Mouse (Mus musculus): ENCODE data around the gene Tram2. TPM values are rescaled to one million over a fixed set of nuclear protein-coding genes. Genes with fewer than 3 reads are reported as not detected.

Tram2 gene
- total and polyA plus RNA-seq, 2 experiments, result 2.5 to 4.1 TPM

GRCm38 (mm10) chr1:21008891-21009290 lies 70.1 kb downstream of the Tram2 start:
- WGBS, result 81% methylated on average over 4 of the region's 4 CpGs

GRCm38 (mm10) chr1:21007941-21008701 lies 70.9 kb downstream of the Tram2 start:
- Histone ChIP-seq H3K4me3 (ENCODE audit: insufficient read depth, low read depth, low read length) (no peak overlapping the region), H3K36me3 (ENCODE audit: control insufficient read depth, insufficient read depth, low read length) (peaks cover 13% of the 10 kb centered on the region)
- WGBS, result 72% methylated on average over 7 of the region's 7 CpGs

More at GRCm38 (mm10) chr1:21008891-21009290, 70.1 kb downstream of the Tram2 start:
- no peak overlapping the region for H3K9ac ChIP-seq (ENCODE audit: low read depth, low read length)
- H3K4me1 ChIP-seq (ENCODE audit: control insufficient read depth, insufficient read depth, low read length), result no peaks in the 10 kb centered on the region
- no peak for TF ChIP-seq POLR2A (IDR thresholded peaks at IDR 0.05; ENCODE audit: extremely low read depth, insufficient read depth, low read length)
- TF ChIP-seq CTCF (IDR thresholded peaks at IDR 0.05; ENCODE audit: low read depth, low read length), result no peak
- no peak overlapping the region for H3K4me3 ChIP-seq (ENCODE audit: insufficient read depth, low read depth, low read length)
- DNase-seq (ENCODE audit: extremely low read depth, low read depth, low spot score), result no peak
- no peak overlapping the region for H3K27ac ChIP-seq (replicated peaks; ENCODE audit: insufficient read depth, low read depth, low read length)
- H3K36me3 ChIP-seq (ENCODE audit: control insufficient read depth, insufficient read depth, low read length), result peaks cover 13% of the 10 kb centered on the region
- no peaks in the 10 kb centered on the region for H3K27me3 ChIP-seq (ENCODE audit: control insufficient read depth, insufficient read depth, low read length)
- no peaks in the 10 kb centered on the region for H3K79me2 ChIP-seq (ENCODE audit: control insufficient read depth, insufficient read depth, low read length)

GRCm38 (mm10) chr1:21006775-21007174 lies 72.3 kb downstream of the Tram2 start:
- H3K79me2 ChIP-seq (ENCODE audit: control insufficient read depth, insufficient read depth, low read length), result no peaks in the 10 kb centered on the region
- H3K4me1 ChIP-seq (ENCODE audit: control insufficient read depth, insufficient read depth, low read length), result no peaks in the 10 kb centered on the region
- no peak overlapping the region for H3K9ac ChIP-seq (ENCODE audit: low read depth, low read length)
- TF ChIP-seq CTCF (IDR thresholded peaks at IDR 0.05; ENCODE audit: low read depth, low read length) (no peak), POLR2A (IDR thresholded peaks at IDR 0.05; ENCODE audit: extremely low read depth, insufficient read depth, low read length) (no peak)
- H3K27me3 ChIP-seq (ENCODE audit: control insufficient read depth, insufficient read depth, low read length), result no peaks in the 10 kb centered on the region
- no peak overlapping the region for H3K4me3 ChIP-seq (ENCODE audit: insufficient read depth, low read depth, low read length)
- DNase-seq (ENCODE audit: extremely low read depth, low read depth, low spot score), result no peak
- H3K27ac ChIP-seq (replicated peaks; ENCODE audit: insufficient read depth, low read depth, low read length), result no peak overlapping the region
- H3K36me3 ChIP-seq (ENCODE audit: control insufficient read depth, insufficient read depth, low read length), result peaks cover 6% of the 10 kb centered on the region
- 88% methylated on average over 5 of the region's 5 CpGs for WGBS

More at GRCm38 (mm10) chr1:21007941-21008701, 70.9 kb downstream of the Tram2 start:
- no peaks in the 10 kb centered on the region for H3K79me2 ChIP-seq (ENCODE audit: control insufficient read depth, insufficient read depth, low read length)
- no peaks in the 10 kb centered on the region for H3K4me1 ChIP-seq (ENCODE audit: control insufficient read depth, insufficient read depth, low read length)
- no peak for DNase-seq (ENCODE audit: extremely low read depth, low read depth, low spot score)
- TF ChIP-seq POLR2A (IDR thresholded peaks at IDR 0.05; ENCODE audit: extremely low read depth, insufficient read depth, low read length), result no peak
- TF ChIP-seq CTCF (IDR thresholded peaks at IDR 0.05; ENCODE audit: low read depth, low read length), result no peak
- H3K27ac ChIP-seq (replicated peaks; ENCODE audit: insufficient read depth, low read depth, low read length), result no peak overlapping the region
- H3K9ac ChIP-seq (ENCODE audit: low read depth, low read length), result no peak overlapping the region
- no peaks in the 10 kb centered on the region for H3K27me3 ChIP-seq (ENCODE audit: control insufficient read depth, insufficient read depth, low read length)

- Histone ChIP-seq H3K4me3 (ENCODE audit: insufficient read depth, low read depth, low read length) (no peak overlapping the region), H3K9ac (ENCODE audit: low read depth, low read length) (no peak overlapping the region), H3K79me2 (ENCODE audit: control insufficient read depth, insufficient read depth, low read length) (no peaks in the 10 kb centered on the region), H3K27ac (replicated peaks; ENCODE audit: insufficient read depth, low read depth, low read length) (no peak overlapping the region), H3K4me1 (ENCODE audit: control insufficient read depth, insufficient read depth, low read length) (no peaks in the 10 kb centered on the region), H3K36me3 (ENCODE audit: control insufficient read depth, insufficient read depth, low read length) (peaks cover 4% of the 10 kb centered on the region; the same call in 1 of the 2 replicates), H3K27me3 (ENCODE audit: control insufficient read depth, insufficient read depth, low read length) (no peaks in the 10 kb centered on the region)
- no peak for TF ChIP-seq CTCF (IDR thresholded peaks at IDR 0.05; ENCODE audit: low read depth, low read length)
- TF ChIP-seq POLR2A (IDR thresholded peaks at IDR 0.05; ENCODE audit: extremely low read depth, insufficient read depth, low read length), result no peak
- WGBS, result 81% methylated on average over 8 of the region's 8 CpGs
- no peak for DNase-seq (ENCODE audit: extremely low read depth, low read depth, low spot score)
These were observed 74.4 kb downstream of the Tram2 start for GRCm38 (mm10) chr1:21004596-21004995.

GRCm38 (mm10) chr1:21002246-21003142 lies 76.5 kb downstream of the Tram2 start:
- no peak overlapping the region for H3K27ac ChIP-seq (replicated peaks; ENCODE audit: insufficient read depth, low read depth, low read length)
- no peaks in the 10 kb centered on the region for H3K27me3 ChIP-seq (ENCODE audit: control insufficient read depth, insufficient read depth, low read length)
- no peaks in the 10 kb centered on the region for H3K4me1 ChIP-seq (ENCODE audit: control insufficient read depth, insufficient read depth, low read length)
- no peaks in the 10 kb centered on the region for H3K79me2 ChIP-seq (ENCODE audit: control insufficient read depth, insufficient read depth, low read length)
- WGBS, result 89% methylated on average over 14 of the region's 14 CpGs
- TF ChIP-seq POLR2A (IDR thresholded peaks at IDR 0.05; ENCODE audit: extremely low read depth, insufficient read depth, low read length) (no peak), CTCF (IDR thresholded peaks at IDR 0.05; ENCODE audit: low read depth, low read length) (no peak)
- H3K4me3 ChIP-seq (ENCODE audit: insufficient read depth, low read depth, low read length), result no peak overlapping the region
- no peak overlapping the region for H3K9ac ChIP-seq (ENCODE audit: low read depth, low read length)
- peaks cover 4% of the 10 kb centered on the region; the same call in 1 of the 2 replicates for H3K36me3 ChIP-seq (ENCODE audit: control insufficient read depth, insufficient read depth, low read length)
- no peak for DNase-seq (ENCODE audit: extremely low read depth, low read depth, low spot score)

Data from liver, adult 2 months (tissue).